Mouse (Mus musculus) thymus, adult 2 months (tissue): Measurements from ENCODE around the gene Abhd5. TPM values are rescaled to one million over a fixed set of nuclear protein-coding genes. Genes with fewer than 3 reads are reported as not detected.

Experiments
- DNase-seq: peaks from one replicate; pipeline ENCODE4 v3.0.0; 2021
- H3K27ac ChIP-seq: fragments of 200-500 bp; 2 replicates; pipeline ENCODE4 v1.5.1; 2012; ENCODE audit warnings: low read length, control low read depth; ENCODE audit not compliant: control insufficient read depth, insufficient read depth
- H3K27me3 ChIP-seq: fragments of 200-500 bp; 2 replicates; pipeline ENCODE4 v1.6.1; 2012; ENCODE audit warnings: mild to moderate bottlenecking, low read length, moderate library complexity, mixed read lengths; ENCODE audit not compliant: control insufficient read depth, insufficient read depth
- H3K36me3 ChIP-seq: fragments of 200-500 bp; 2 replicates; pipeline ENCODE4 v1.6.1; 2012; ENCODE audit warnings: mild to moderate bottlenecking, low read length, moderate library complexity; ENCODE audit not compliant: control insufficient read depth, insufficient read depth
- H3K4me1 ChIP-seq: fragments of 200-500 bp; replicated peaks from 2 replicates; pipeline ENCODE4 v1.6.1; 2012; ENCODE audit warnings: low read length; ENCODE audit not compliant: control insufficient read depth, insufficient read depth
- H3K4me3 ChIP-seq: fragments of 200-500 bp; 2 replicates; pipeline ENCODE4 v1.5.1; 2012; ENCODE audit warnings: mild to moderate bottlenecking, low read length, control low read depth, moderate library complexity; ENCODE audit not compliant: control insufficient read depth, insufficient read depth
- CTCF ChIP-seq: fragments of 200-500 bp; IDR thresholded peaks from 2 replicates; pipeline ENCODE4 v1.5.1; 2012; ENCODE audit warnings: mild to moderate bottlenecking, control low read depth, low read length, moderate library complexity, borderline replicate concordance; ENCODE audit not compliant: control insufficient read depth, poor library complexity, insufficient read depth; ENCODE audit errors: extremely low read depth
- POLR2A ChIP-seq: fragments of 200-500 bp; IDR thresholded peaks from 2 replicates; pipeline ENCODE4 v1.6.1; 2012; ENCODE audit warnings: mild to moderate bottlenecking, low read length, control low read depth, moderate library complexity; ENCODE audit not compliant: control insufficient read depth, poor library complexity, insufficient read depth; ENCODE audit errors: extremely low read depth
- whole genome bisulfite sequencing: fragments of 180-500 bp; shearing (Covaris S2); methylation state at CpG from one replicate; pipeline ENCODE4 v1.1.7; 2018; 5-methylcytosine and 5-hydroxymethylcytosine counted together
- polyA plus RNA-seq: library from polyadenylated mRNA; depleted of rRNA; stranded (reverse); fragments of >200 nt; gene quantifications from 2 replicates; pipeline ENCODE4 v1.2.3, GENCODE M21; 2012

Abhd5 gene
- polyA plus RNA-seq, 1 experiment, result 12.4 TPM

DNA sequence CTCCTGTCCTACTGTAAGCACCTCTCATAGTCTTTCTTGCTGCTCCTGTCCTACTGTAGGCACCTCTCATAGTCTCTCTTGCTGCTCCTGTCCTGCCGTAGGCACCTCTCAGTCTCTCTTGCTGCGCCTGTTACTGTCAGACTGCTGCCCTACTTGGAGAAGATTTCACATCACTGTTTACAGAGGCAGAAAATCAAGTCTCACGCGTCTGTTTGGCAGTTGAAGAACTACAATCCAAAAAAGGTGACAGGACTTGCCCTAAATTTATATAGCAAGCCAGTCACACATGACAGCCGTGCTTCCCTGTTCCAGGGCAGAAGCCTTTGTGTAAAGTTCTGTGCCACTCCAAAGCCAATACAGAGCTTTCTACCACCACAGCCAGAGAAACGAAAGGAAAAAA, 37.0 kb upstream of the Abhd5 start:
- H3K27ac ChIP-seq, result no peak overlapping the region
- no peaks in the 10 kb centered on the region for H3K27me3 ChIP-seq
- H3K4me1 ChIP-seq, result no peaks in the 10 kb centered on the region
- no peaks in the 10 kb centered on the region for H3K36me3 ChIP-seq
- WGBS, result 92% methylated on average over 6 of the region's 6 CpGs
- no peak for DNase-seq
- no peak overlapping the region for H3K4me3 ChIP-seq
- TF ChIP-seq POLR2A (no peak), CTCF (no peak)

- no peaks in the 10 kb centered on the region for H3K27me3 ChIP-seq
- no peak overlapping the region for H3K4me3 ChIP-seq
- H3K27ac ChIP-seq, result no peak overlapping the region
- TF ChIP-seq POLR2A (no peak), CTCF (no peak)
- H3K4me1 ChIP-seq, result no peaks in the 10 kb centered on the region
- no peaks in the 10 kb centered on the region for H3K36me3 ChIP-seq
- WGBS, result 89% methylated on average over 4 of the region's 4 CpGs
- DNase-seq, result no peak
Observed at GRCm38 (mm10) chr9:122314942-122315341, 36.5 kb upstream of the Abhd5 start.

DNA sequence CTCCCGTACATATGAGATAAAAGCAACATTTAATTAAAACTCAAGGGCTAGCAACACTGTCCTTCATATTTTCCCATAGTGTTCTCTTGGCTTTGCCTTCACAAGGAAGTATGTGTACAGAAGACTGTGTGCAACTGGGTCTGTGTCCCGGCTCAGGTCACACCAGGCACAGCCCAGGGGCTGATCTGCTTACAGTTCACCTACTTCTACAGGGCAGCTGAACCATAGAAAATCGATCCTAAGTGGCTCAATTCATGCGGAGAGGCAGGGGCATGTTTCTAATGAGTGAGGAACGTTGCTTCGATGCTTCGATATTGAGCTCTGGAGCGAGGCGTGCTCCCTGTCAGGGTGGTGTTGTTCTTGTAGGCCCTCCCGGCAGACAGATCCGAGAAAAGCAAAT, 35.9 kb upstream of the Abhd5 start:
- no peak for DNase-seq
- Histone ChIP-seq H3K4me1 (no peaks in the 10 kb centered on the region), H3K4me3 (no peak overlapping the region), H3K27me3 (no peaks in the 10 kb centered on the region), H3K36me3 (no peaks in the 10 kb centered on the region), H3K27ac (no peak overlapping the region)
- no peak for TF ChIP-seq CTCF
- no peak for TF ChIP-seq POLR2A
- 94% methylated on average over 11 of the region's 11 CpGs for WGBS

DNA sequence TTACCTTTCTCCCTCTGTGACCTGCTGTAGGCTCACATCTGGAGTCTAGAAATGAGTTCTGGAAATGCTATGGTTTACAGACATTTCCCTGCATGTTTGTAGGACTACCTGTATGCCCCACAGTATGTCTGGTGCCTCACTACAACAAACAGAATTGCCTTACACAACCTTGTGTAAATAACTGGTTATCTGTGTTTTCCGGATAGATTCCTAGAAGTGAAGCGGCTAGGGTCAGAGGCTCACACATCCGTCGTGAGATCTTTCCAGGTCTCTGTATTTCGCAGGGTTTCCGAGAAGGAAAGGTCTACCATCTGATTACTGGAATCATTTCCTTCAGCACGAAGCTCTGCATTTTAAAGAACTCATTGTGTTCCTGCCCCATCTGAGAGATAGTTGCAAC, 34.8 kb upstream of the Abhd5 start:
- Histone ChIP-seq H3K36me3 (no peaks in the 10 kb centered on the region), H3K4me1 (no peaks in the 10 kb centered on the region), H3K27ac (no peak overlapping the region), H3K4me3 (no peak overlapping the region), H3K27me3 (no peaks in the 10 kb centered on the region)
- no peak for DNase-seq
- TF ChIP-seq POLR2A (no peak), CTCF (no peak)
- 96% methylated on average over 7 of the region's 7 CpGs for WGBS

GRCm38 (mm10) chr9:122320626-122321025, 30.8 kb upstream of the Abhd5 start:
- WGBS, result 94% methylated on average over 4 of the region's 4 CpGs
- H3K4me3 ChIP-seq, result no peak overlapping the region
- H3K27ac ChIP-seq, result no peak overlapping the region
- H3K36me3 ChIP-seq, result no peaks in the 10 kb centered on the region
- H3K27me3 ChIP-seq, result no peaks in the 10 kb centered on the region
- H3K4me1 ChIP-seq, result no peaks in the 10 kb centered on the region
- TF ChIP-seq CTCF, result no peak
- TF ChIP-seq POLR2A, result no peak
- DNase-seq, result no peak

- WGBS, result 80% methylated on average over 3 of the region's 3 CpGs
- Histone ChIP-seq H3K4me1 (no peaks in the 10 kb centered on the region), H3K4me3 (no peak overlapping the region), H3K36me3 (no peaks in the 10 kb centered on the region), H3K27me3 (no peaks in the 10 kb centered on the region), H3K27ac (no peak overlapping the region)
- DNase-seq, result no peak
- no peak for TF ChIP-seq CTCF
- TF ChIP-seq POLR2A, result no peak
Observed at GRCm38 (mm10) chr9:122322356-122322755, 29.1 kb upstream of the Abhd5 start.

DNA sequence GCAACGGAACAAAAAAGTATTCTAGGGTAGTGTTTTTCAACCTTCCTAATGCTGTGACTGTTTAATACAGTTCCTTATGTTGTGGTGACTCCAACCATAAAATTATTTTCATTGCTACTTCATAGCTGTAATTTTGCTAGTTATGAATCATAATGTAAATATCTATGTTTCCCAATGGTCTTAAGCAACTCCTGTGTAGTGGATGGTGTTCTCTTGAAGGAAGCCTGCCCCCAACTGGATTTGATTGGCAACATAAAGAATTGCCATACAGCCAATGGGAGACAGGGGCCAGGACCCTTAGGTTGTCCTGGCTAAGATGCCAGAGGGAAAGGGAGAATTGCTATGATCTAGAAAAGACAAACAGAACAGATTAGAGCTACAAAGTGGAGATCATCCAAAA, 25.4 kb upstream of the Abhd5 start:
- 92% methylated on average over 1 of the region's 1 CpGs for WGBS
- no peak overlapping the region for H3K27ac ChIP-seq
- TF ChIP-seq POLR2A, result no peak
- TF ChIP-seq CTCF, result no peak
- no peaks in the 10 kb centered on the region for H3K4me1 ChIP-seq
- no peaks in the 10 kb centered on the region for H3K27me3 ChIP-seq
- no peak overlapping the region for H3K4me3 ChIP-seq
- no peaks in the 10 kb centered on the region for H3K36me3 ChIP-seq
- DNase-seq, result no peak
